Mouse (Mus musculus) fat pad, adult 2 months (tissue): Measurements from ENCODE around the gene Il6st.
"Not testable (repeated sequence)": the region's sequence is repeated elsewhere in the genome, so short reads cannot be mapped to it uniquely, and the experiment has no call there.

ENCODE experiments used
- DNase-seq: peaks from one replicate; pipeline ENCODE4 v3.0.0-alpha.2; 2011; ENCODE audit warnings: low read depth, low spot score; ENCODE audit errors: extremely low read depth

The Il6st gene

GRCm38 (mm10) chr13:112463868-112464625 is at the start of gene Il6st:
TSS of gene Il6st (plus strand) at chr13:112464070.
- DNase-seq: no peak

GRCm38 (mm10) chr13:112415896-112416295 is 48.0 kb upstream of the Il6st start:
- DNase-seq: no peak

- DNase-seq: no peak
These were observed 47.3 kb upstream of the Il6st start for GRCm38 (mm10) chr13:112416410-112417162.

- DNase-seq: no peak
These were observed 46.7 kb upstream of the Il6st start for GRCm38 (mm10) chr13:112417163-112417523.

GRCm38 (mm10) chr13:112417861-112418423 is 45.9 kb upstream of the Il6st start:
- DNase-seq: no peak

- DNase-seq: no peak
These were observed 45.3 kb upstream of the Il6st start for GRCm38 (mm10) chr13:112418595-112418994.

GRCm38 (mm10) chr13:112424212-112424611 is 39.7 kb upstream of the Il6st start:
- no peak for DNase-seq

GRCm38 (mm10) chr13:112424635-112425034 is 39.2 kb upstream of the Il6st start:
- no peak for DNase-seq

GRCm38 (mm10) chr13:112425181-112425654 is 38.7 kb upstream of the Il6st start:
- no peak for DNase-seq

- DNase-seq: no peak
These were observed 37.4 kb upstream of the Il6st start for GRCm38 (mm10) chr13:112426265-112427135.

GRCm38 (mm10) chr13:112427136-112427470 is 36.8 kb upstream of the Il6st start:
- not testable (repeated sequence) for DNase-seq

GRCm38 (mm10) chr13:112427521-112427920 is 36.3 kb upstream of the Il6st start:
- no peak for DNase-seq

GRCm38 (mm10) chr13:112433271-112433670 is 30.6 kb upstream of the Il6st start:
- no peak for DNase-seq

GRCm38 (mm10) chr13:112435241-112436075 is 28.4 kb upstream of the Il6st start:
- no peak for DNase-seq

GRCm38 (mm10) chr13:112436288-112436687 is 27.6 kb upstream of the Il6st start:
- DNase-seq: no peak

- DNase-seq: no peak
These were observed 25.6 kb upstream of the Il6st start for GRCm38 (mm10) chr13:112438001-112438868.

- DNase-seq: no peak
These were observed 24.6 kb upstream of the Il6st start for GRCm38 (mm10) chr13:112439105-112439818.

- DNase-seq: no peak
These were observed 23.9 kb upstream of the Il6st start for GRCm38 (mm10) chr13:112439917-112440361.
